In genomic region chr10:81422191-81422590, GRCm38 (mm10) we compare ENCODE assay signal across 9 mouse cellular contexts. TPM values are rescaled to one million over a fixed set of nuclear protein-coding genes. Genes with fewer than 3 reads are reported as not detected.
DNase-seq lines count a peak whose midpoint lies in the region; ATAC-seq lines count a peak whose summit lies in the region.
"Had no signal": no experiment of that assay in that cellular context is flagged by ENCODE, and none has a peak within 500 bp of the region (broad histone marks: within the 10 kb centered on the region; RNA-seq: fewer than 3 reads in every experiment).

No protein-coding gene starts in this region.

- no peaks in the 10 kb centered on the region for H3K9me3 ChIP-seq in forebrain, embryonic 11.5 days (ENCODE audit: control insufficient read depth, low read length)
- no peaks in the 10 kb centered on the region for H3K9me3 ChIP-seq in forebrain, embryonic 15.5 days
- no peaks in the 10 kb centered on the region for H3K9me3 ChIP-seq in liver, embryonic 11.5 days (ENCODE audit: control insufficient read depth, low read length)
- no peaks in the 10 kb centered on the region for H3K9me3 ChIP-seq in forebrain, embryonic 16.5 days (ENCODE audit: control insufficient read depth, low read length)

- no peak overlapping the region for H3K9ac ChIP-seq in forebrain, embryonic 11.5 days (ENCODE audit: low read length)
- no peak overlapping the region for H3K9ac ChIP-seq in forebrain, embryonic 15.5 days (replicated peaks)
- no peak overlapping the region; the same call in 1 of the 2 replicates for H3K9ac ChIP-seq in liver, embryonic 11.5 days (ENCODE audit: low read depth, low read length)
- no peak overlapping the region for H3K9ac ChIP-seq in forebrain, embryonic 16.5 days (replicated peaks; ENCODE audit: low read depth, low read length)

- peak; percentile 48 for DNase-seq in forebrain, embryonic 11.5 days (ENCODE audit: low spot score)
- DNase-seq in liver = peak; percentile 2
- DNase-seq in liver, embryonic 11.5 days (ENCODE audit: low spot score) = no peak
- peak; percentile 2 to 3 for DNase-seq in adrenal gland, postnatal 4 days (ENCODE audit: low spot score in 2 of 2)
- peak; percentile 15 to 16 for DNase-seq in gastrocnemius, postnatal 4 days (ENCODE audit: low spot score in 2 of 2)
- no peak for DNase-seq in frontal cortex, postnatal 36 days (ENCODE audit: low spot score in 2 of 2)

- H3K4me3 ChIP-seq in forebrain, embryonic 11.5 days (ENCODE audit: low read depth, low read length) = no peak overlapping the region
- H3K4me3 ChIP-seq in forebrain, embryonic 15.5 days = no peak overlapping the region
- H3K4me3 ChIP-seq in liver, embryonic 11.5 days (ENCODE audit: low read depth, low read length) = no peak overlapping the region
- H3K4me3 ChIP-seq in forebrain, embryonic 16.5 days (replicated peaks; ENCODE audit: low read length) = no peak overlapping the region

- no peak for ATAC-seq in forebrain, embryonic 11.5 days (replicated peaks; ENCODE audit: low FRiP score)
- ATAC-seq in forebrain, embryonic 15.5 days (replicated peaks) = no peak
- ATAC-seq in liver, embryonic 11.5 days (replicated peaks; ENCODE audit: low FRiP score) = no peak
- no peak for ATAC-seq in forebrain, embryonic 16.5 days

- H3K4me1 ChIP-seq in forebrain, embryonic 11.5 days (replicated peaks; ENCODE audit: control insufficient read depth, insufficient read depth, low read length) = peaks cover 18% of the 10 kb centered on the region
- peaks cover 53% of the 10 kb centered on the region for H3K4me1 ChIP-seq in forebrain, embryonic 15.5 days
- peaks cover 25% of the 10 kb centered on the region for H3K4me1 ChIP-seq in liver, embryonic 11.5 days (replicated peaks; ENCODE audit: control insufficient read depth, insufficient read depth, low read length)
- peaks cover 48% of the 10 kb centered on the region for H3K4me1 ChIP-seq in forebrain, embryonic 16.5 days (replicated peaks; ENCODE audit: control insufficient read depth, insufficient read depth, low read length)

- peaks cover 31% of the 10 kb centered on the region for H3K27me3 ChIP-seq in forebrain, embryonic 11.5 days (ENCODE audit: control insufficient read depth, insufficient read depth, low read length)
- peaks cover under 1% of the 10 kb centered on the region; the same call in 1 of the 2 replicates for H3K27me3 ChIP-seq in forebrain, embryonic 15.5 days
- peaks cover 46% of the 10 kb centered on the region for H3K27me3 ChIP-seq in liver, embryonic 11.5 days (replicated peaks; ENCODE audit: control insufficient read depth, insufficient read depth, low read length)
- H3K27me3 ChIP-seq in forebrain, embryonic 16.5 days (replicated peaks; ENCODE audit: control insufficient read depth, insufficient read depth, low read length) = no peaks in the 10 kb centered on the region

- no peak overlapping the region for H3K4me2 ChIP-seq in forebrain, embryonic 11.5 days (ENCODE audit: low read depth, low read length, severe bottlenecking)
- no peak overlapping the region for H3K4me2 ChIP-seq in forebrain, embryonic 15.5 days (replicated peaks)
- H3K4me2 ChIP-seq in liver, embryonic 11.5 days = no peak overlapping the region
- H3K4me2 ChIP-seq in forebrain, embryonic 16.5 days (ENCODE audit: low read length) = no peak overlapping the region

- 77% methylated on average over 6 of the region's 6 CpGs for WGBS in forebrain, embryonic 11.5 days
- 79% methylated on average over 6 of the region's 6 CpGs for WGBS in forebrain, embryonic 15.5 days
- 69% methylated on average over 6 of the region's 6 CpGs for WGBS in liver, embryonic 11.5 days
- WGBS in forebrain, embryonic 16.5 days = 75% methylated on average over 6 of the region's 6 CpGs

- no peaks in the 10 kb centered on the region; the same call in 1 of the 2 replicates for H3K36me3 ChIP-seq in forebrain, embryonic 11.5 days (ENCODE audit: control insufficient read depth, insufficient read depth, low read length)
- no peaks in the 10 kb centered on the region; the same call in 1 of the 2 replicates for H3K36me3 ChIP-seq in forebrain, embryonic 15.5 days
- no peaks in the 10 kb centered on the region for H3K36me3 ChIP-seq in liver, embryonic 11.5 days (ENCODE audit: control insufficient read depth, insufficient read depth, low read length)
- H3K36me3 ChIP-seq in forebrain, embryonic 16.5 days (ENCODE audit: control insufficient read depth, insufficient read depth) = no peaks in the 10 kb centered on the region

- H3K27ac ChIP-seq in forebrain, embryonic 11.5 days (ENCODE audit: low read depth, low read length) = no peak overlapping the region
- no peak overlapping the region for H3K27ac ChIP-seq in forebrain, embryonic 15.5 days (replicated peaks)
- H3K27ac ChIP-seq in liver, embryonic 11.5 days (ENCODE audit: low read depth, low read length) = no peak overlapping the region
- no peak overlapping the region for H3K27ac ChIP-seq in forebrain, embryonic 16.5 days (ENCODE audit: low read length)
- H3K27ac ChIP-seq: macrophage had no signal

RNA-seq across cellular contexts. Expression of gene Smim24, which starts 29.3 kb away (rescaled TPM):
- polyA plus RNA-seq in forebrain, embryonic 11.5 days (2014; fragmentation: Nextera tagmentation; extraction: Ambion mirVana) = 2.8 and 3.3 TPM in 2 replicates
- polyA plus RNA-seq in forebrain, embryonic 15.5 days (2015; fragmentation: Nextera tagmentation; extraction: Ambion mirVana) = 1.2 and 1.8 TPM in 2 replicates
- polyA plus RNA-seq in liver, embryonic 11.5 days (2014; fragmentation: Nextera tagmentation; extraction: Ambion mirVana) = 3.8 and 4.5 TPM in 2 replicates
- total RNA-seq in adrenal gland, postnatal 4 days (2021) = 10 to 100 TPM in 1 of 2 experiments, 1 to 10 TPM in 1; 1.2 to 13.2 TPM
- total RNA-seq in gastrocnemius, postnatal 4 days (2021) = under 1 TPM; 0.91 to 0.98 TPM
- 1.2 and 1.8 TPM in 2 replicates for polyA plus RNA-seq in forebrain, embryonic 16.5 days (2015; fragmentation: Nextera tagmentation; extraction: Ambion mirVana)

RNA-seq across cellular contexts. Expression of gene Nfic, which starts 33.2 kb away (rescaled TPM):
- 10.5 and 10.8 TPM in 2 replicates for polyA plus RNA-seq in forebrain, embryonic 11.5 days (2014; fragmentation: Nextera tagmentation; extraction: Ambion mirVana)
- 24.2 and 29.4 TPM in 2 replicates for polyA plus RNA-seq in forebrain, embryonic 15.5 days (2015; fragmentation: Nextera tagmentation; extraction: Ambion mirVana)
- 15.4 and 21.4 TPM in 2 replicates for polyA plus RNA-seq in liver, embryonic 11.5 days (2014; fragmentation: Nextera tagmentation; extraction: Ambion mirVana)
- 100 to 1,000 TPM; 120 to 129 TPM for total RNA-seq in adrenal gland, postnatal 4 days (2021)
- total RNA-seq in gastrocnemius, postnatal 4 days (2021) = 100 to 1,000 TPM; 274 to 335 TPM
- 25.4 and 27.0 TPM in 2 replicates for polyA plus RNA-seq in forebrain, embryonic 16.5 days (2015; fragmentation: Nextera tagmentation; extraction: Ambion mirVana)

RNA-seq across cellular contexts. Expression of gene Gm48552, which starts 33.4 kb away (rescaled TPM):
- polyA plus RNA-seq in forebrain, embryonic 11.5 days (2014; fragmentation: Nextera tagmentation; extraction: Ambion mirVana) = 1.1 and 3.0 TPM in 2 replicates
- polyA plus RNA-seq in forebrain, embryonic 15.5 days (2015; fragmentation: Nextera tagmentation; extraction: Ambion mirVana) = 2.9 and 3.1 TPM in 2 replicates
- polyA plus RNA-seq in liver, embryonic 11.5 days (2014; fragmentation: Nextera tagmentation; extraction: Ambion mirVana) = 0.62 and 0.67 TPM in 2 replicates
- 1 to 10 TPM; 2.6 to 4.1 TPM for total RNA-seq in adrenal gland, postnatal 4 days (2021)
- 1 to 10 TPM; 1.3 to 2.0 TPM for total RNA-seq in gastrocnemius, postnatal 4 days (2021)
- 1.0 and 2.2 TPM in 2 replicates for polyA plus RNA-seq in forebrain, embryonic 16.5 days (2015; fragmentation: Nextera tagmentation; extraction: Ambion mirVana)

RNA-seq across cellular contexts. Expression of gene Gm48551, which starts 37.9 kb away (rescaled TPM):
- polyA plus RNA-seq in forebrain, embryonic 11.5 days (2014; fragmentation: Nextera tagmentation; extraction: Ambion mirVana) = 3.0 and 3.5 TPM in 2 replicates
- 5.4 and 6.6 TPM in 2 replicates for polyA plus RNA-seq in forebrain, embryonic 15.5 days (2015; fragmentation: Nextera tagmentation; extraction: Ambion mirVana)
- polyA plus RNA-seq in liver, embryonic 11.5 days (2014; fragmentation: Nextera tagmentation; extraction: Ambion mirVana) = 1.3 and 1.9 TPM in 2 replicates
- total RNA-seq in adrenal gland, postnatal 4 days (2021) = 1 to 10 TPM; 1.7 to 1.8 TPM
- 1 to 10 TPM in 1 of 2 experiments, under 1 TPM in 1; 0.70 to 1.5 TPM for total RNA-seq in gastrocnemius, postnatal 4 days (2021)
- polyA plus RNA-seq in forebrain, embryonic 16.5 days (2015; fragmentation: Nextera tagmentation; extraction: Ambion mirVana) = 6.2 and 8.8 TPM in 2 replicates

RNA-seq across cellular contexts. Expression of gene Dohh, which starts 38.0 kb away (rescaled TPM):
- polyA plus RNA-seq in forebrain, embryonic 11.5 days (2014; fragmentation: Nextera tagmentation; extraction: Ambion mirVana) = 61.0 and 66.3 TPM in 2 replicates
- polyA plus RNA-seq in forebrain, embryonic 15.5 days (2015; fragmentation: Nextera tagmentation; extraction: Ambion mirVana) = 88.2 and 89.0 TPM in 2 replicates
- 97.4 and 99.3 TPM in 2 replicates for polyA plus RNA-seq in liver, embryonic 11.5 days (2014; fragmentation: Nextera tagmentation; extraction: Ambion mirVana)
- 10 to 100 TPM; 49.4 to 49.7 TPM for total RNA-seq in adrenal gland, postnatal 4 days (2021)
- 10 to 100 TPM; 48.1 to 48.5 TPM for total RNA-seq in gastrocnemius, postnatal 4 days (2021)
- 86.0 and 91.0 TPM in 2 replicates for polyA plus RNA-seq in forebrain, embryonic 16.5 days (2015; fragmentation: Nextera tagmentation; extraction: Ambion mirVana)

Comparison
In these comparisons a context has a peak if more than half of its experiments do, and no peak if none do; other contexts are left out.
1. DNase-seq: peak in forebrain, embryonic 11.5 days (single experiment), liver (single experiment), adrenal gland, postnatal 4 days (2 of 2) and gastrocnemius, postnatal 4 days (2 of 2); none in liver, embryonic 11.5 days (single experiment) and frontal cortex, postnatal 36 days (0 of 2).